Mouse (Mus musculus) kidney, embryonic 15.5 days (tissue): ENCODE results near the gene Rbck1. TPM values are rescaled to one million over a fixed set of nuclear protein-coding genes. Genes with fewer than 3 reads are reported as not detected.

ENCODE experiments used
- ATAC-seq: fragments of 200-750 bp; cut with Nextera tagmentation; replicated peaks from 2 replicates; pipeline ENCODE4 v1.8.0; 2017; ENCODE audit warnings: moderate TSS enrichment; ENCODE audit not compliant: low FRiP score
- H3K27ac ChIP-seq: fragments of 300-500 bp; sonication (generic); 2 replicates; pipeline ENCODE4 v1.5.1; 2015; ENCODE audit warnings: mild to moderate bottlenecking, inconsistent platforms
- H3K27me3 ChIP-seq: fragments of 300-500 bp; sonication (generic); 2 replicates; pipeline ENCODE4 v1.6.1; 2015; ENCODE audit warnings: inconsistent platforms
- H3K36me3 ChIP-seq: fragments of 300-500 bp; sonication (generic); 2 replicates; pipeline ENCODE4 v1.6.1; 2015; ENCODE audit warnings: inconsistent platforms
- H3K4me1 ChIP-seq: fragments of 300-500 bp; sonication (generic); 2 replicates; pipeline ENCODE4 v1.6.1; 2015; ENCODE audit warnings: inconsistent platforms
- H3K4me2 ChIP-seq: fragments of 300-500 bp; sonication (generic); 2 replicates; pipeline ENCODE4 v1.6.1; 2015; ENCODE audit warnings: moderate library complexity, mild to moderate bottlenecking, inconsistent platforms
- H3K4me3 ChIP-seq: fragments of 300-500 bp; sonication (generic); replicated peaks from 2 replicates; pipeline ENCODE4 v1.5.1; 2015; ENCODE audit warnings: mild to moderate bottlenecking, inconsistent platforms
- H3K9ac ChIP-seq: fragments of 300-500 bp; sonication (generic); 2 replicates; pipeline ENCODE4 v1.6.1; 2015; ENCODE audit warnings: mild to moderate bottlenecking, inconsistent platforms
- H3K9me3 ChIP-seq: fragments of 300-500 bp; sonication (generic); replicated peaks from 2 replicates; pipeline ENCODE4 v1.6.1; 2016; ENCODE audit warnings: inconsistent platforms
- WGBS: fragments of 180-500 bp; shearing (Covaris S2); methylation state at CpG from one replicate; pipeline ENCODE4 v1.1.7; 2015; ENCODE audit warnings: mixed read lengths; 5-methylcytosine and 5-hydroxymethylcytosine counted together
- polyA plus RNA-seq: library from polyadenylated mRNA; unstranded; fragments of >200 nt; fragmentation: Nextera tagmentation; extraction: Ambion mirVana; gene quantifications from 2 replicates; pipeline ENCODE4 v1.2.1, GENCODE M21; 2015

The Rbck1 gene
- polyA plus RNA-seq: 79.0 and 88.7 TPM in 2 replicates

- peak within 1 kb of the TSS; percentile 87 for H3K4me2 ChIP-seq
- peak; percentile 97 for ATAC-seq
- H3K4me1 ChIP-seq: peaks cover 18% of the 10 kb centered on the region
- 0% methylated on average over 54 of the region's 54 CpGs for WGBS
- H3K27me3 ChIP-seq: no peaks in the 10 kb centered on the region
- H3K9me3 ChIP-seq: no peaks in the 10 kb centered on the region
- peaks cover 27% of the 10 kb centered on the region for H3K36me3 ChIP-seq
- peak within 1 kb of the TSS; percentile 88 for H3K9ac ChIP-seq
- H3K27ac ChIP-seq: peak within 1 kb of the TSS; percentile 97
- peak within 1 kb of the TSS; percentile 95 for H3K4me3 ChIP-seq
Observed at GRCm38 (mm10) chr2:152332101-152332825, at the start of gene Rbck1. Gene Rbck1, minus strand, starts transcription at chr2:152332653.

DNA sequence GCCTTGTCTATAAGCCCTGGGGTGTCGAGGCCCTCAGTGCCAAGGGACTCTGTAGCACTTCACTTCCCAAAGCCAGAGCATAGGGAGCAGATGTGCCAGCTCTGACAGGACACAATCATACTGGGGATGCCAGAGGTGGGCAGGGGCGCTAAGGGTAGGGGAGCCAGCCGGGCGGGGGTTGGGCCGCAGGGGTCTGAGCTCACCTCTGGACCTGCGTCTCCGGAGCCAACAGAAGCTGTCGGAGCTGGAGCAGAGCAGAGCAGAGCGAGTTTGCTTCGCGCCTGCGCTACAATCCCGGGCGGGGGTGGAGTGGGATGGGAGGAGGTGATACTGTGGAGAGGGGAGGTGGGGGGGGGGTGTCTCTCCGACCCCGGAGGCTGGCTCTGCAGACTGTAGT, 43.9 kb upstream of the Rbck1 start, which contains the start of gene Nrsn2:
TSS of gene Nrsn2 (minus strand) at position 294 of the 397 bp plus-strand sequence.
- 4% methylated on average over 16 of the region's 16 CpGs for WGBS
- Histone ChIP-seq H3K4me1 (peaks cover 17% of the 10 kb centered on the region), H3K4me3 (peak within 1 kb of the TSS; percentile 12), H3K27ac (no peak within 1 kb of the TSS), H3K4me2 (peak within 1 kb of the TSS; percentile 49), H3K9me3 (no peaks in the 10 kb centered on the region), H3K36me3 (no peaks in the 10 kb centered on the region), H3K9ac (no peak within 1 kb of the TSS), H3K27me3 (peaks cover 37% of the 10 kb centered on the region)
- ATAC-seq: peak; percentile 45

- no peak overlapping the region for H3K27ac ChIP-seq
- peak; percentile 50; the same call in 1 of the 2 replicates for ATAC-seq
Observed at GRCm38 (mm10) chr2:152375652-152376344, 43.3 kb upstream of the Rbck1 start.

GRCm38 (mm10) chr2:152373547-152373946, 41.1 kb upstream of the Rbck1 start:
- H3K27ac ChIP-seq: no peak overlapping the region
- peaks cover 40% of the 10 kb centered on the region for H3K27me3 ChIP-seq
- H3K9me3 ChIP-seq: no peaks in the 10 kb centered on the region
- peaks cover 19% of the 10 kb centered on the region for H3K4me1 ChIP-seq
- 84% methylated on average over 9 of the region's 9 CpGs for WGBS
- no peak for ATAC-seq
- no peak overlapping the region for H3K4me2 ChIP-seq
- H3K4me3 ChIP-seq: no peak overlapping the region
- no peaks in the 10 kb centered on the region for H3K36me3 ChIP-seq
- H3K9ac ChIP-seq: no peak overlapping the region

More at GRCm38 (mm10) chr2:152375652-152376344, 43.3 kb upstream of the Rbck1 start:
- Histone ChIP-seq H3K9me3 (no peaks in the 10 kb centered on the region), H3K9ac (no peak overlapping the region), H3K27me3 (peaks cover 37% of the 10 kb centered on the region), H3K4me2 (peak overlapping the region; percentile 49), H3K4me1 (peaks cover 17% of the 10 kb centered on the region), H3K4me3 (peak overlapping the region; percentile 12; the same call in 1 of the 2 replicates), H3K36me3 (no peaks in the 10 kb centered on the region)
- WGBS: 6% methylated on average over 21 of the region's 21 CpGs

- Histone ChIP-seq H3K4me3 (no peak overlapping the region), H3K9ac (no peak overlapping the region), H3K27ac (no peak overlapping the region), H3K27me3 (peaks cover 38% of the 10 kb centered on the region), H3K36me3 (no peaks in the 10 kb centered on the region), H3K9me3 (no peaks in the 10 kb centered on the region), H3K4me1 (peaks cover 20% of the 10 kb centered on the region), H3K4me2 (no peak overlapping the region)
- WGBS: 68% methylated on average over 4 of the region's 4 CpGs
- no peak for ATAC-seq
Observed at GRCm38 (mm10) chr2:152372661-152373060, 40.2 kb upstream of the Rbck1 start.

DNA sequence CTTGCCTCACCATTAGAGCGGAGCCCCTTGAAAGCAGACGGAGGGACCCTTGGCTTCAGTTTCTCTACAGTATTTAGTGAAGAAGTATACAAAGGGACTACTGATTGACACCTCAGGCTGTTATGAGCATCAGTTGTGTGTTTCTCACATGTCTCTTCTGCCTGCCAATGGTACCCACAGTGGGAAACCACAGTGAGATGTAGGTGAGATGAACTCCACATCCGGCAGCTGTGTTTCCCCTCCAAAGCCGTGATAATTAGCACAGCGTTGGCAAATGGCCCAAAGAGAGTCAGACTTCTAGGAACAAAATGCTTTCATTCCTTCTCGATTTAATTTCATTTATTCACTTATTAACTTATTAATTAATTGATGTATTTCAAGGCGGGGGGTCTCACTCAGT, 39.7 kb upstream of the Rbck1 start:
- WGBS: 84% methylated on average over 7 of the region's 7 CpGs
- Histone ChIP-seq H3K36me3 (no peaks in the 10 kb centered on the region), H3K4me3 (no peak overlapping the region), H3K4me2 (no peak overlapping the region), H3K27ac (no peak overlapping the region), H3K27me3 (peaks cover 34% of the 10 kb centered on the region), H3K9ac (no peak overlapping the region), H3K4me1 (peaks cover 20% of the 10 kb centered on the region), H3K9me3 (no peaks in the 10 kb centered on the region)
- no peak for ATAC-seq

DNA sequence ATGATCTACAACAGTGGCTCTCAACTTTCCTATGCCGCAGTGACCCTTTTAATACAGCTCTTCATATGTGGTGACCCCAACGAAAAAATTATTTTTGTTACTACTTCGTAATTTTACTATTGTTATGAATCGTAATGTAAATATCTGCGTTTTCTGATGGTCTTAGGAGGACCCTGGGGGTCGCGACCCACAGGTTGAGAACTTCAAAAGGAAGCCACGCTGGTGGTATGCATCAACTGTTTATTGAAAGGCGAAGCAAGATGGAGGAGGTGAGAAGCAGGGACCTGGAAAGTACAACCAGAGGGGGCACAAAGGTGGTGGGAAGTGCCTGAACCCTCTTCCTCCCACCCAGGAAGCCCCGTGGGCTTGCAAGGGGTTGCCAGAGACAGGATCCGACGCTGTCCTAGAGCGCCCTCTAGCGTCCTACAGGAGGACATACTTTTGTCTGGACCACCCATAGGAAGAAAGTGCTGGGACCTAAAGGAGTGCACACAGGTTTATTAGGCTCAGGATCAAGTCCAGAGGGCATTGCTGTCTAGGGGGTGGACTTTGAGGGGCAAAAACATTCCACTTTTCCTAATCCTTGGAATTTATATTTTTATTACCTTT, 36.2 kb upstream of the Rbck1 start:
- no peaks in the 10 kb centered on the region for H3K9me3 ChIP-seq
- no peak overlapping the region for H3K27ac ChIP-seq
- no peak overlapping the region for H3K4me3 ChIP-seq
- H3K9ac ChIP-seq: no peak overlapping the region
- H3K4me1 ChIP-seq: peaks cover 7% of the 10 kb centered on the region
- peak overlapping the region; percentile 35; the same call in 1 of the 2 replicates for H3K4me2 ChIP-seq
- H3K36me3 ChIP-seq: no peaks in the 10 kb centered on the region
- 0 out of 2 replicates have a peak, but pooled peaks cover 2% of the 10 kb centered on the region for H3K27me3 ChIP-seq
- ATAC-seq: 0 out of 2 replicates have a peak, but pooled peaks have one; percentile 24
- 30% methylated on average over 14 of the region's 14 CpGs for WGBS

- Histone ChIP-seq H3K4me1 (peaks cover 10% of the 10 kb centered on the region), H3K27me3 (0 out of 2 replicates have a peak, but pooled peaks cover 2% of the 10 kb centered on the region), H3K4me2 (no peak overlapping the region), H3K9ac (no peak overlapping the region), H3K36me3 (no peaks in the 10 kb centered on the region), H3K27ac (no peak overlapping the region), H3K9me3 (no peaks in the 10 kb centered on the region), H3K4me3 (no peak overlapping the region)
- 72% methylated on average over 5 of the region's 5 CpGs for WGBS
- no peak for ATAC-seq
Observed at GRCm38 (mm10) chr2:152367917-152368316, 35.5 kb upstream of the Rbck1 start.

GRCm38 (mm10) chr2:152363245-152364147, 31.0 kb upstream of the Rbck1 start:
- peaks cover 15% of the 10 kb centered on the region for H3K4me1 ChIP-seq
- H3K9me3 ChIP-seq: no peaks in the 10 kb centered on the region
- WGBS: 8% methylated on average over 17 of the region's 17 CpGs
- no peaks in the 10 kb centered on the region for H3K36me3 ChIP-seq
- 0 out of 2 replicates have a peak overlapping the region, but pooled peaks have one; percentile 8 for H3K4me3 ChIP-seq
- ATAC-seq: peak; percentile 77
- H3K27me3 ChIP-seq: 0 out of 2 replicates have a peak, but pooled peaks cover 3% of the 10 kb centered on the region
- no peak overlapping the region for H3K9ac ChIP-seq
- H3K27ac ChIP-seq: peak overlapping the region; percentile 58; the same call in 1 of the 2 replicates
- H3K4me2 ChIP-seq: peak overlapping the region; percentile 54

DNA sequence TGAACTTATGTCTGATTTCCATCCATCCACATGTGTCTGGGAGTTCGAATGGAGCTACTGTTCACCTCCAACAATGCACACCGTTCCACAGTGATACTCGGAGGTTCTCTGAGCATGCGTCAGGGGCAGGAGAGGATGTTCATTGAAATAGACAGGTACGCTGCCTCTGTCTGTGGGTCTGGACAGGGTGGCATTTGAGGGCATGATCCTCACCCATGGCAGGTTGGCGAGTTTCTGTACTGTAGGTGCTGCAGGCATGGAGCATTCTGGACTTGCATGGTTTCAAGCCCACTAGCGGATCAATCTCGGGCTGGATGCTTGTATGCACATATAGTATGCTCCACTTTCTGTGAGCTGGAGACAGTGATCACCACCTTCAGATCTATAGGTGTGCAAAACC, 28.7 kb upstream of the Rbck1 start:
- ATAC-seq: no peak
- 89% methylated on average over 8 of the region's 8 CpGs for WGBS

DNA sequence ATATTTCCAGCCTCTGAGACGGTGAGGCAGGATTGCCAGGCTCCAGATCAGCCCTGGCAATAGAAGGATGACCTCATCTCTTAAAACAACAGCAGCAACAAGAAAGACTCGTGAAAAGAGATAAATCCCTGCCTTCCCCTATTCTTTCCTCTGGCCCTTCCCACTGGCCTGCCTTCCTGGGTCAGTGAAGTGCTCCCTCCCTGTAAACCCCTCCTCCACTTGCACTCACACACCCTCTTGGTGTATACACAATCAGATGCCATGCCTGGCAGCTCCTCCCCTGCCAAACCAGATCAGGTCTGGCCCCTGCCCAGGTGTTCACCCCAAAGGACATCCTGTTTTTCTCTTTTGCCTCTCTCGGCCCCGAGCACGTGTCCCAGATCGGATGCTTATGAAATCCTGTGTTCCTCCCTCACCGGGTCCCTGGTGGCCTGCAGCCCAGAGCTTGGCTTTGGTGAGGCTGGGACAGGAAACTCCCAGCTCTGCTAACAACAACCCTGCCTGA, 27.9 kb upstream of the Rbck1 start:
- Histone ChIP-seq H3K9ac (no peak overlapping the region), H3K27me3 (0 out of 2 replicates have a peak, but pooled peaks cover 3% of the 10 kb centered on the region), H3K36me3 (no peaks in the 10 kb centered on the region), H3K4me1 (peaks cover 15% of the 10 kb centered on the region), H3K9me3 (no peaks in the 10 kb centered on the region), H3K27ac (0 out of 2 replicates have a peak overlapping the region, but pooled peaks have one; percentile 22), H3K4me2 (no peak overlapping the region), H3K4me3 (no peak overlapping the region)
- 37% methylated on average over 7 of the region's 7 CpGs for WGBS
- no peak for ATAC-seq

More for the DNA sequence above, 28.7 kb upstream of the Rbck1 start:
- peaks cover 15% of the 10 kb centered on the region for H3K4me1 ChIP-seq
- H3K27me3 ChIP-seq: 0 out of 2 replicates have a peak, but pooled peaks cover 3% of the 10 kb centered on the region
- H3K4me2 ChIP-seq: no peak overlapping the region
- no peak overlapping the region for H3K9ac ChIP-seq
- H3K27ac ChIP-seq: no peak overlapping the region
- no peaks in the 10 kb centered on the region for H3K9me3 ChIP-seq
- no peak overlapping the region for H3K4me3 ChIP-seq
- no peaks in the 10 kb centered on the region for H3K36me3 ChIP-seq
